Mouse (Mus musculus) gastrocnemius, postnatal 4 days (tissue): ENCODE measurements around the gene Zhx3. TPM values are rescaled to one million over a fixed set of nuclear protein-coding genes. Genes with fewer than 3 reads are reported as not detected.

Source experiments
- DNase-seq, 2 experiments: peaks; one replicate each; pipeline ENCODE4 v3.0.0; 2021 to 2022; ENCODE audit warnings: low spot score in 2 of 2, mixed read lengths in 2 of 2
- long read RNA-seq, 2 experiments: library from polyadenylated mRNA; stranded (forward); transcript quantifications; one replicate each; pipeline ENCODE4 v2.0.0; 2021
- total RNA-seq, 2 experiments: library from RNA; stranded (reverse); gene quantifications; 2 replicates each; pipeline ENCODE4 v1.2.3; 2021

The Zhx3 gene
- 10 to 100 TPM; 38.3 to 55.9 TPM for total RNA-seq
- long read RNA-seq, experiment 1, full-length matches to known transcripts = 1 of 13 reads
- long read RNA-seq, experiment 1, partial matches to known transcripts = 6 of 13 reads
- long read RNA-seq, experiment 1, other reads (novel, unspliced or antisense) = 6 of 13 reads
- long read RNA-seq, experiment 2, full-length matches to known transcripts = 6 of 28 reads
- long read RNA-seq, experiment 2, partial matches to known transcripts = 5 of 28 reads
- long read RNA-seq, experiment 2, other reads (novel, unspliced or antisense) = 17 of 28 reads

DNA sequence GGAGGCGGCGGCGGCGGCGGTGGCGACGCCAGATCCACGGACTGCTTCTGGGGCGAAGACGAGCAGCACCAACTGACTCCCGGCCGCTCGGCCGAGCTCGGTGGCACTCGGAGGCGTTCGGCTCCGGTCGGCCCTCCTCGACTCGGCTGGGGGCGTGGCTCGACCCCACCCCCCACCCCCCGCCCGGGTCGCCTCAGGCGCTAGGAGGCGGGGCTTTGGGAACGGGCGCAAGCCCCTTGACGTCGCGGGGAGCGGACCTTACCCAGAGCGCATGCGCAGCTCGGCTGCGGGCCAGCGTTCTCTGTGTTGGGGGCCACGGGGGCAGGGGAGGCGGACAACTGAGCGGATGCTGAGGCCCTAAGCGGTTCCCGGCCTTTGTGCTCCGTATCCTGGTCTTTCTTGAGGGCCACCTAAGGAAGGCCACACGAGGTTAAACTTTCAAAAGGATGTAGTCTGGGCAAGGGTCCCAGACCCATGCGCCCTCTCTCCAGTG is at the start of gene Zhx3:
Gene Zhx3 (minus strand): TSS at position 109 of the 493 bp plus-strand sequence.
- peak; percentile 93 to 94 for DNase-seq

DNA sequence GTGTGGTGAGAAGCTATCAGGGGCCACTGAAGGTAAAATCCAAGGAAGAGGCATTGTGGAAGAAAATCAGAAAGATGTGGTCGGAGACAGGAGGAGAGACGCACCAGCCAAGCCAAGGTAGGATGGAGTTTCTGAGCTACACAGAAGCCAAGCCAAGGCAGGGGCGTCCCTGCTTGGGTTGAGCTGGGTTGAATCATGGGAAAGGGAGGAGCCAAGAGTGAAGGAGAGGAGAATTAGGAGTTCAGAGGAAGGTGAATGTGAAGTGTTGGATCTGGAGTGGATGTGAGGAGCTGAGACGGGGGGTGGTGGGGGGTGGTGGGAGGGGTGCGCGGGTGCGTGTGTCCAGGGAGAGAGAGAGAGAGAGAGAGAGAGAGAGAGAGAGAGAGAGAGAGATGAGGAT is 48.5 kb upstream of the Zhx3 start:
- DNase-seq = no peak

DNA sequence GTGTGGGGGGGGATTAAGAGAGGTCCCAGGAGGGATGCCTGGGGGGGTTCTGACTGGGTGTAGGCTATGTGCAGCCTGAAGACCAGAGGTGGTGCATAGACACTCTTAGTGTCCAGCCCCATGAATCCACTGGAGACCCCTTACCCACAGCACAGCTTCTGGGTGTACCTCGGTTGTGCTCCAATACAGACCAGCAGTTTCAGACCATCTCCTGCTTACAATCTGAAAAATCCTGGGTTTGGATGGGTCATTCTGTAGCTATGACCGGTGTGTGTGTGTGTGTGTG is 46.1 kb upstream of the Zhx3 start:
- DNase-seq = no peak

DNA sequence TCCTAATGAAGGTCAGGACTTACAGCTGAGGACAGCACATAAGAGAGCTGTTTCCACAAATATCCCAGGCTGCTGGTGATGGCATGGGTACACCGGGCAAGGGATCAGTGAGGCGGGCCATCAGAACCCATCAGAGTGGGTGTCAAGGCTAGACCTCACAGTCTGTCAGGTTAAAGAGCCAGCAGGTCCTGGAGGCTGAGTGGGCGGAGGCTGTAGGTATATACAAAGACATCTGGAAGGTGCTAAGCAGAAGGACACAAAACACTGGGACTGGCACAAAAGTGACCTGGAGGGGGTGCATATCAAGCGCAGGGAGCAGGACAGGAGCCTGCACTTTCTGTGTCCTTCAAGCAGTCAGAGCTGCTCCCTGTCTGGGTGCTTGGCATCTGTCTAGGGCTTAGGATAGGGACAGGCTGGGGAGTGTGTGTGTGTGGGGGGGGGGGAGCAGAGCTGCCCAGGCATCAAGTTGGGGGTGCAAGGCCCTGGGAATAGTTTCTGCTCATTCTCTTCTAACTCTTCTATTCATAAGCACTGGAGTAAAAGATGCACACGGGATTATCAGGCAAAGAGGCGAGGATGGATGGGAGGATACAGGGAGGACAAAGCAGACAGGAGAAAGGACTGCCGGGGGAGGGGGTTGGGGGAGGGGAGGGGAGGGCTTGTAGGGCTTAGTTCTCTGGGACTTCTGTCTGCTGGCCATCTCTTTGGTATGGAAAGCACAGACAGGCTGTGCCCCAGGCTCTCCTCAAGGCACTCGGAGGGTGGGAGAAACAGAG is 45.5 kb upstream of the Zhx3 start:
- no peak for DNase-seq

DNA sequence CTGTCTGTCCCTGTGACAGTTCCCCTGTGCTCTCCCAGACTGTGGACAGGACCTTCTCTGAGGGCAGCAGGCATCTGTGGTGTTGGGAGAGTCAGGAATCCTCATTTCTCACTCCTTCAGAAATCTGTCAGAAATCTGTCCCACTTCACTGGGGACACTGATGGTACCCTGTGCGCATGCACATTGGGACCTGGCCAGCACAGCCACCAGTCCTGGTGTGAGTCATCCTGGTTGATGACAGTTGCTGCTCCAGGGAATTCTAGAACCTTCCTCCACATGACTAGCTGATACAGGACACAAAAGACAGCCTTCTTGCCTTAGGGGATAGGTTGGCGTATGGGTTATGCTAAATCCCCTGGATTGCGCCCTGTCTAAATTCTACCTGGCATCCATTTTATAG is 44.5 kb upstream of the Zhx3 start:
- no peak for DNase-seq

DNA sequence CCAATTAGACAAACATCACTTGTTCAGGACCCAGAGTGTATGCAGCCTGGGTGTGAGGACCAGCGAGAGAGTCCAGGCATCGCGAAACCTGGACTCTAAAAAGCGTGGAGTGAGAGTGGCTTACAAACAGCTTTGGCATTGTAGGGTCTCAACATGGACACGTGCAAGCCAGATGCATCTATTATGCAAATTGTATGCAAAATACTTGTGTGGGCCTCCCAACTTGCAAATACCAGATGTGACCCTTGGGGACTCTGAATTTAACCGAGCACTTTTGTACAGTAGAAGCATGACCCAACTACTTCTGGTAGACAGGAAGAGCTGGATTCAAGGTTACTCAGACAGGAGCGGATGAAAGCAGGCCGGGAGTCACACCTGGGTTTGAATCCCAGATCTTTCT is 43.9 kb upstream of the Zhx3 start:
- DNase-seq = no peak

DNA sequence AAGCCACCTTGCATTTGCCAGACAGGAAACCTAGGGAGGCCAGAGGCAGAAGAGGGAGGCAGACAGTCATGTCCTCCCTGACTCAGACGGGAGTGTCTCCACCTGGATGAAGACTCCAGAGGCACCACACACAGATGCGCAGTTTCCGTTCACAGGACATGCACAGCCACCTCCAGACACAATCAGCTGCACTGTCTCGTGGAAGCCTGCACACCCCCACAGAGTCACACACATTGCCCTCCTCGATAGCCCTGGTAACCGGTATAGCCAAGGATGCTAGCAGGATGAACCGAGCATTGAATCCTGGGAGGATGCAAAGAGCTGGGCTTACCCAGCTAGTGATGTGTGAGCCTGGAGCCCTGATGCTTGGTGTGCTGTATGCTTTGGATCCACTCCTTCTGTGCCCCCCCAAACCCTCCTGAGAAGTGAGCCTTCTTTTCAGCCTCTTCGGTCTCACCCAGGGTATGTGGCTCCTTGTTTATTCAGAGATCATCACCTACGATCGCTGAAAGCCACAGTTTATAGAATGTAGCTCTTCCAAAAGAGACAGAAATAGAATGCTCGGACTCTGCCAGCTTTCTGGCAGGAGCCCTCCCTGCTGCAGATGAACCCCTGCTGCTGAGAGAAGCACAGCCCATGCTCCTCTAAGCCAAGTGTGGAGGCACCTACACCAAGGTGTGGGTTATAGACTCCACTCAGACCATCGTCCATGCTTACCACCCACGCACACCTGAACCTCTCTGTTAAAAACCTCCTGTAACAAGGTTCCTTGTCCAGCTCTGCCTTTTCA is 43.2 kb upstream of the Zhx3 start:
- DNase-seq = no peak

DNA sequence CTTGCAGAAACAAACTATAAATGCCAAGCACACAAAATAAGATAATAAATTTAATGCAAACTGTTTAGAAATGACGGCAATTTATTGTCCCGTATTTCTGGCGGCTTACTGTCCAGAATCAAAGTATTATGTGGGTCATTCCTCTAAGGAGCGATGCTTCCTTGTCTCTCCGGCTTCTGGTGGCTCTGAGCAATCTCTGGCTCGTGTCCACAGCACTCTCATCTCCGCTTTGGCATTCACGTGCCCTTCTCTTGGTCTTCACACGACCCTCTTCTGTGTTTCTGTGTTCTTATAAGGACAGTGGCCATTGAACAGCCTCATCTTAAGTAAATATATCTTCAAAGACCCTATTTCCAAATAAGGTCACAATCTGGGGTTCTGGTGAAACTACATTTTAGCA is 41.9 kb upstream of the Zhx3 start:
- DNase-seq = no peak

DNA sequence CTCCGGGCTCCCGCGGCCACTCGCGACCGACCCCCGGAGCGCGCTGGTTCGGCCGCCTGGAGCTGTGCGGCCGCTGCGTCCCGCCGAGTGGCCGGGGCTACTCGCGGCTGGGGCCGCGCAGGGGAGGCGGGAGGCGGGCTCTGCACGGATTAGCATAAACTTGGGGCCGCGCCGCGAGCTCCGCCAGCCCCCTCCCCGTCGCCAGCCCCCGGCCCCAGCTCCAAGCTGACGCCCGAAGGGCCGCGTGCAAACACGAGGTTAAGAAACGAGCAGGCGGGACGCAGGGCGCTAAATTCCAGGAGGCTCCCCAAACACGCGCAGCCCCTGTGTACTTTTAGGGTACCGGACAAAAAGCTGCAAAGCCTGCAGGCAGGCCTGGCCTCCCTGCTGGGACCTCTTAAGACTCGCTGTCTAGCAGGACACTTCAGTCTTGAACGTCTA is 39.5 kb upstream of the Zhx3 start, which contains the start of gene Emilin3:
Gene Emilin3 (minus strand): TSS at position 98 of the 441 bp plus-strand sequence.
- peak; percentile 53 to 63 for DNase-seq

DNA sequence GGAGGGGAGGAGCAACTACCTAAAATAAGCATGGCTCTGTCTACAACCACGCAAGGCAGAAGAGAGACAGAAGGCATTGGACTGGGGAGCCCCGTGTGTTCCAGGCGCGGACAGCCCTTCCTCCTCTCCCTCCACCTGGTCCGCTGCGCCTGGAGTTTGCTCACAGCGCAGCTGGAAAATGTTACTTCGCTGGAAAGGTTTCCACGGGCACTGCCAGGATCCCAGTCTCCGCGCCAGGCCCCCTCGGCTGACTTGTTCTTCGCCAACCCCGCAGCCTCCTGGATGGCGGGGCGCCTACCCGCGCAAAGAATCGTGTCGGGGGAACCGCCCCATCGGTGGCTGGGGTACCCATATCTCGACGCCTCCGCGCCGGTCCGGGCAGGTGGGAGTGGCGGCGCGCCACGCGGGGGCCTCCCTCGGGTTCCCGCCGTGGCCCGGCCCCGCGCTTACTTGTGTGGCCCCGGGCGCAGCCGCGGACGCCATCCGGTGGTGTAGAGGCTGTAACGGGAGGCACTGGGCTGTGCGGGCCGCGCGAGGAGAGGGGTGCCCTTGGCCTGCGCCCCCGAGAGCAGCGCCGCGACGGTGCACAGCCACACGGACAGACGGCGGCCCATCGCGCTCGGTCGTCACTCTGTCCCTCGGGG is 38.9 kb upstream of the Zhx3 start:
- peak in 1 of 2 experiments; percentile 46 for DNase-seq

DNA sequence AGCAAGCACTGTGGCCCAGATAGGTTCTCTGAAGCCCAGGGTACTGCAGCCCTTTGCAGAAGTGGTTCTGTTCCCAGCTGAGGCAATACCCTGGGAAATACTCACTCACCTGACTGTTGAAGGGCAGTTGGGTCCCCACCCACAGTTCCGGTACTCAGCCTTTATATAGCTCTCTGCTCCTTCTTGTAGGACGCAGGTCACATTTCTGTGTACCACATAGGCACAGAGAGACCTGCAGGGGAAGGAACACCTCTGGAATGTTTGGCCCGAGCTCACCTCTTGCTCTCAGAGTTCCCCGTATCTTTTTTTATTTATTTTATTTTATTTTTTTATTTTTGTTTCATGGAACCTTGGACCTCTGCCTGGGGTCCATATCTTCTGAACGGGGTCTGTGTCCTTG is 37.8 kb upstream of the Zhx3 start:
- no peak for DNase-seq

DNA sequence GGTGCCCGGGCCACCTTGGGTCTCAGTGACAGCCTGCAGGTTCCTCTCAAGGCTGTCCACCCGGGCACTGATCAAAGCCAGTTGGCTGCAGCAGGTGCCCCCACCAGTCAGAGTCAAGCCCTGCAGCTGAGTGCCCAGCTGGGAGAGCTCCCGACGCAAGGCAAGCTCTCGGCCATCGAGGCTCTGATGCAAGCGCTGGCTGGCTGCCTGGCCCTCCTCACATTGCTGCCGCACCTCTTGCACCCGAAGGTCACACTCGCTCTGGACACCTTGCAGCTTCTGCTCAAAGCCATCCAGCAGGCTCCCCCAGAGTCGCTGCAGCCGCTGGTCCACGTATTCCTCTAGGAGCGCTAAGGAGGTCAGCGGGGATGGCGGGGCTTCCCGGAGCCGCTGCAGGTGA is 35.8 kb upstream of the Zhx3 start:
- DNase-seq = no peak

DNA sequence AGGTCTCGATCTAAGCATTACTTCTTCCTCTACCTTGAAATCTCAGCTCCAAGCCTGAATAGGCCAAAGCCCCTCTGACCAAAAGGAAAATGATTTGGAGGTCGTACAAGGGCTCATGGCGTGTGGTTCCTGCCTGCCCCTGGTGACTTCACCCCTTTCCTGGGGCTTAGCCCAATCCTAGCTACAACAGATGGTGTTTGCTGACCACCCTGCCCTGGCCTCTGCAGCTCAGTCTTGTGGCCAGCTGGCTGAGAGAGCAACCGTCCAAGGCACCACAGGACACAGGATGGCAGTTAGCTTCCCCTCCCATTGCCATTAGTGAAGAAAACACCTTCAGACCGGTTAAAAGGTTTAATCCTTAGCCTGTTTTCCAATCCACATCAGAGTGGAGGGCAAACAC is 33.3 kb upstream of the Zhx3 start:
- no peak for DNase-seq

DNA sequence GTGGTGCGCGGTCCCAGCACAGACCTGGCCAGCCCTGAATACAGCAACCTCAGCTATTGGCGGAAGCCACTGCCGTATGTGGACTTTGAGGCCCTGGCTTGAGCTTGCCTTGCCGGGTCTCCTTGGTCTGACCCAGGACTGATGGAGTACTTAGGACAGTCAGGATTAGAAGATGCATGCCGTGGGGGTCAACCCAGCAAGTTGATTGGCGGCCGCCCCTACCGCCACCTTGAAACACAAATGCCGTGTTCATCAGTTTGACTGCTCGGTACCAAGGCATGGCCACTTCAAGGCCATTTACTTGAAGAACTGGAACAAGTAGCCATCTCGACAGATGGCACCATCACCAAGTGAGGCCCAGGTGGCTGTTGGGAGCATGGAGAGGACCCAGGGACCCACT is 32.5 kb upstream of the Zhx3 start:
- no peak for DNase-seq

DNA sequence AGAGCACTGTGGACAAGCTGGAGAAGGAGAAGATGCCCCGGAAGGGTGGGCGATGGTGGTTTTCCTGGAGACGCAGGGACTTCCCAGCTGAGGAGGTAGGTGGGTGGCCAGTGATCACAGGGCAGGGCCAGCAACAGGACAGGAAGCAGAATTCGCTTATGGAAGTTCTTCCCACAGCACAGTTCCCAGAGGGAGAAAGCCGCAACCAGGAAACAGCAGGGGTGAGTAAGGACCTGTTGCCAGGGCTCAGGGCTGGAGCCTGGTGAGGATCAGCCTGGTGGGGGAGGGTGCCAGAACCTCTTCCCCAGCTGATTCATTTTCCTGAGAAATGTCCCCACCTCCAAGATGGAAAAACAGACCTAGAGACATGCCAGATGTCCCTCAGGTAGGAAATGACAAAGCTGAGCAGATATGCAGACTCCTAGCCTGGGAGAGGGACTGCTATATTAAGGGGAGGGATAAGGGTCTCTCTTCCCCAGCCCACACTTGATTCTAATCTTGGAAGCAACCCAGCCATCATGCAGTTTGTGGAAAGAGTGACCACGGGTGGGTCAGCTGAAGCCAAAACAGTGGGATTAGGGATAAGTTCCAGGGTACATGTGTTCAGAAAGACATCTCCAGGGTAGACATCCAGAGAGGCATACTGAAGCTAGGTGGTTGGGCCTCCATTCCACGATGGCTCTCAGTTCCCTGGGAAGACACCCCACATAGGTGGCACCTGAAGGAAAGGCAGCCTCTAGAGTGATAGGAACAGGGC is 29.0 kb upstream of the Zhx3 start:
- DNase-seq = no peak

DNA sequence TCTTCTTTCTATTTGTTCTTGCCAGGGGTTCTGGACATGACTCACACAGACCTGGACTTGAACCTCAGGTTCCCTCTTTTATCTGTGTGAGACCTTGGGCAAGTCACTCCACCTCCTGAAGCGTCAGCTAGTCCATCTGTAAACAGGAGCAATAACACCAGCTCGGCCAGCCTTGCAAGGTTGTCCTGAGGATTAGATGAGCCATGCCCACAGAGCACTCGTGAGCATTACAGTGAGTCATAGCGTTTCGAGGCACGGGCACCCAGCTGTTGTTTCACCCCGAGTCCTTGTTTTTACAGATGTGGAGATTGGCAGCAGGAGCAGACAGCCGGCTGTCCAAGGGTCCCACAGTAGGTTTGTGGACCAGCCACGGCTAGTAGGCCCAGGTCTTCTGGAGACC is 18.9 kb upstream of the Zhx3 start:
- no peak for DNase-seq

DNA sequence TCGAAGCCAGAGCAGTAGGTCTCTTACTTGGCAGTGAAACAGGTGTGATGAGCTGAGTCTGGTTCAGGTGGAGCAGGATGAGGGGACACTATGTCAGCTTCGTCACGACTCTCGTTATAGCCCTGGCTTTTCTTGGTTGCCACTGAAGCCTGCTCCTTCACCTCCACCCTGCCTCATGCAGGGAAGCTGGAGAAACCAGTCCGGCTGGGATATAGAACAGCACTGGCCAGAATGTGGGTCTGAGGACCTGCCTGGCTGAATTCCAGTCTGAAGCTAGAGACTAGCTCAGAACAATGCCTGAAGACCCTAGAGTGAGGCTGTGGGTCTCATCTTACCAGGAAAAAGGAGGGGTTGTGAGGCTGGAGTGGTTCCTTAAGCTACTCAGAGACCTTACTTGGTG is 18.2 kb upstream of the Zhx3 start:
- DNase-seq = no peak

DNA sequence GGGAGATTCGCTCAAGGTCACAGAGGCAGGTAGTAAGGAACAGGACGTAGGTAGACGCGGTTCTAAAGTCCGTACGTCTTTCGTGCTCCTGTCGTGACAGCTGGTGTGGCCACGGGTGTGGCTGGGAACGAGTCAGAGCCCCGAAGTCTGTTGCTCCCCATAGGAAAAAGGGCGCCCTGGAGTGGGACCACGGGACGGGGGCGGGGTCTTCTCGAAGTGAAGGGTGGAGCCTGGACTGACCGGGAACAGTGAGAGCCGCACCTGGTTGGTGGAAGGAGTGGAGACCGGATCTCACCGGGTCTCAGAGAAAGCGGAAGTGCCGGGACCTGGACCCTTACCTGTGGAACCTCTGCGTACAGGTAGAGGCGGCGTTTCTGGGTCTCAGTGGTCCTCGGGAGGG is 15.1 kb upstream of the Zhx3 start:
- no peak for DNase-seq

DNA sequence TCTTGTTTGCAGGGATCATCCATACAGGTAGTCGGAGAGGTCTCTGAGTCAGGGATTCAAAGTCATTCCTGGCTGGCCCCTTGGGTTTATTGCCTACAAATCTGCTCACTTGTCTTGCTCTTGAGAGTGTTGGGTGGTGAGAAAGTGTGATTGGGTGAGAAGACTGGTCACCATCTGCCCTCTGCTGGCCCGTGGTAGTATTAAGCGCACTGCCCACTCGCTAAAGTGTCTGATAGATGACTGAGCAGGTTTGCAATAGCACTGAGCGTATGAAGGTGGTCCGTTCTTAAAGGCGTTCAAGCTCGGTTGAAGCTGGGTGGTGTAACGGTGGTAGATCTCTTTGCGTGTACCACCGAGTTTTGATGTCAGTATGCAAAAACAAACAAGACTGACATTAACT is 14.5 kb upstream of the Zhx3 start:
- DNase-seq = peak; percentile 46 to 80

DNA sequence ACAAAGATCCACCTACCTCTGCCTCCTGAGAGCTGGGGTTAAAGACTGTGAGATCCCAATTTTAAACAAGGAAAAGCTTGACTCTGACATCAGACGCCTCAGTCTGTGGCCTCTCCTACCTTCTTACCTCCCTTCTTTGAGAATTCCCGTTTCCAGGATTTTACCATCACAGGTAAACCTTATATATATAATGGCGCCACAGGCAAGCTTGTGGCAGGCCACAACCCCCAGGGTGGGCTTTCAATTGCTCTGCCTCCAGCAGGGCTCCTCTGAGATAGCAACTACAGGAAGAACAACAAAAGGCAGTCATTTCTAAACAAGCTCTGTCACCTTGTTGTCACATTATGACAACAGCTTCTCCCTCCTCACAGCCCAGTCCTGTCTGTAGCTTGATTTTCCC is 13.4 kb upstream of the Zhx3 start:
- no peak for DNase-seq

DNA sequence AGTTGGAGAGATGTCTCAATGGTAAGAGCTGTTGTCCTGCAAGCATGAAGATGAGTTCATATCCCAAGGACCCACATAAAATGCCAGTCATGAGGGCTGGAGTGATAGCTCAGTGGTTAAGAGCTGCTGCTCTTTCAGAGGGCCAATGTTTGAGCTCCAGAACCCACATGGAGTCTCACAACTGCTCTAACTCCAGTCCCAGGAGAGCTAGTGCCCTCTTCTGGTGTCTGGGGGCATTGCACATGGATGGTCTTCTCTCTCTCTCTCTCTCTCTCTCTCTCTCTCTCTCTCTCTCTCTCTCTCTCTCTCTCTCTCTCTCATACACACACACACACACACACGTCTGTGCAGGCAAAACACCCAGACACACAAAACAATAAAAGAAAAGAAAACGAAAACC is 12.0 kb upstream of the Zhx3 start:
- DNase-seq = no peak
